Mouse (Mus musculus): Measurements from ENCODE around the gene Tent5b. TPM values are rescaled to one million over a fixed set of nuclear protein-coding genes. Genes with fewer than 3 reads are reported as not detected.

Tent5b gene
- polyA plus RNA-seq, 1 experiment: 35.7 TPM

DNA sequence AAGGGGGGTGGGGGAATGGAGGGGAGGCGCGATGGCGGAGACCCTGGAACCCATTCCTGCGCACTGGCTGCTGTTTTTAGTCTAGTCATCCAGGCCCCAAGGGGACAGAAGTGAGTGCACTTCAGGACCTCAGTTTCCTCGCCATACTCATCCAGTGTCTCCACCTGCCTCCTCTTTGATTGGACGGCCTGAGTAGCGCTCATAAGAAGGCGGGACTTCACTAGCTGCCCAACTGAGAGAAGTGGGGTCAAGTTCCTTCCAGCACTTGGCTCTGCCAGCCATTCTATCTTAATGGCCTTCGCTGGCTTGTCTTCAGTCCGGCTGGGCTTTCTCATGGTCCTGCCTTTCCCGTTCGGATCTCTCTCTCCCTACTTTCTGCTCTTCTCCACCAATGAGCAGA is 10.8 kb upstream of the Tent5b start:
- Histone ChIP-seq H3K4me3 (ENCODE audit: control insufficient read depth, low read depth, low read length) (no peak overlapping the region), H3K36me3 (ENCODE audit: control insufficient read depth, insufficient read depth, low read length) (no peaks in the 10 kb centered on the region), H3K4me1 (ENCODE audit: control insufficient read depth, insufficient read depth, low read length) (peaks cover 5% of the 10 kb centered on the region), H3K27ac (ENCODE audit: control insufficient read depth, insufficient read depth, low read depth, low read length) (no peak overlapping the region), H3K27me3 (ENCODE audit: control insufficient read depth, insufficient read depth, low read length) (no peaks in the 10 kb centered on the region)
- TF ChIP-seq POLR2A (IDR thresholded peaks at IDR 0.05; ENCODE audit: control insufficient read depth, low read depth, low read length) (no peak), CTCF (IDR thresholded peaks at IDR 0.05; ENCODE audit: control insufficient read depth, insufficient read depth, insufficient replicate concordance, low read depth, low read length) (no peak)

GRCm38 (mm10) chr4:133471135-133471821 is 8.7 kb upstream of the Tent5b start:
- no peak for TF ChIP-seq POLR2A (IDR thresholded peaks at IDR 0.05; ENCODE audit: control insufficient read depth, low read depth, low read length)
- TF ChIP-seq CTCF (IDR thresholded peaks at IDR 0.05; ENCODE audit: control insufficient read depth, insufficient read depth, insufficient replicate concordance, low read depth, low read length): peak; percentile 34; the same call in 1 of the 2 replicates
- no peak overlapping the region for H3K27ac ChIP-seq (ENCODE audit: control insufficient read depth, insufficient read depth, low read depth, low read length)

DNA sequence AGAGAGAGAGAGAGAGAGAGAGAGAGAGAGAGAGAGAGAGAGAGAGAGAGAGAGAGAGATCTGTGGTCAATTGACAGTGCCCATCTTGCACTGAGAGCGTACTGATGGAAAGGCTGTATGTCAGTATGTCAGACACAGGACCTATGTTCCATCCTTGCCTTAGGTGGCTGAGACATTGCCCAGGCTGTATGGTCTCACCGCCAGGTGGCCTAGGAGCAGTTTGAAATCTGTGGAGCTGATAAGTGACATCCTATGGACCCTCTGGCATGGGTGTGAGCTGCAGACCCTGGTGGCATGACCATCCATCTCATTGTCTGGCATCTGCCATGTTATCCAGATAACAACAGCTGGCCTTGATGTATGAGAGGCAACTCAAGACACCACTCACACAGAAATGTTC is 6.1 kb upstream of the Tent5b start:
- H3K27me3 ChIP-seq (ENCODE audit: control insufficient read depth, insufficient read depth, low read length): no peaks in the 10 kb centered on the region
- no peak overlapping the region for H3K27ac ChIP-seq (ENCODE audit: control insufficient read depth, insufficient read depth, low read depth, low read length)
- no peaks in the 10 kb centered on the region for H3K36me3 ChIP-seq (ENCODE audit: control insufficient read depth, insufficient read depth, low read length)

More at GRCm38 (mm10) chr4:133471135-133471821, 8.7 kb upstream of the Tent5b start:
- no peak overlapping the region for H3K4me3 ChIP-seq (ENCODE audit: control insufficient read depth, low read depth, low read length)
- no peaks in the 10 kb centered on the region for H3K36me3 ChIP-seq (ENCODE audit: control insufficient read depth, insufficient read depth, low read length)
- H3K4me1 ChIP-seq (ENCODE audit: control insufficient read depth, insufficient read depth, low read length): peaks cover 5% of the 10 kb centered on the region
- no peaks in the 10 kb centered on the region for H3K27me3 ChIP-seq (ENCODE audit: control insufficient read depth, insufficient read depth, low read length)

GRCm38 (mm10) chr4:133480185-133480537 is 229 bp downstream of the Tent5b start:
- Histone ChIP-seq H3K4me1 (ENCODE audit: control insufficient read depth, insufficient read depth, low read length) (peaks cover 31% of the 10 kb centered on the region), H3K4me3 (ENCODE audit: control insufficient read depth, low read depth, low read length) (peak overlapping the region; percentile 88), H3K36me3 (ENCODE audit: control insufficient read depth, insufficient read depth, low read length) (no peaks in the 10 kb centered on the region), H3K27me3 (ENCODE audit: control insufficient read depth, insufficient read depth, low read length) (no peaks in the 10 kb centered on the region), H3K27ac (ENCODE audit: control insufficient read depth, insufficient read depth, low read depth, low read length) (no peak overlapping the region)
- TF ChIP-seq CTCF (IDR thresholded peaks at IDR 0.05; ENCODE audit: control insufficient read depth, insufficient read depth, insufficient replicate concordance, low read depth, low read length): no peak
- TF ChIP-seq POLR2A (IDR thresholded peaks at IDR 0.05; ENCODE audit: control insufficient read depth, low read depth, low read length): no peak

More for the DNA sequence above, 6.1 kb upstream of the Tent5b start:
- no peaks in the 10 kb centered on the region; the same call in none of the 2 replicates for H3K4me1 ChIP-seq (ENCODE audit: control insufficient read depth, insufficient read depth, low read length)
- no peak overlapping the region for H3K4me3 ChIP-seq (ENCODE audit: control insufficient read depth, low read depth, low read length)
- no peak for TF ChIP-seq POLR2A (IDR thresholded peaks at IDR 0.05; ENCODE audit: control insufficient read depth, low read depth, low read length)
- TF ChIP-seq CTCF (IDR thresholded peaks at IDR 0.05; ENCODE audit: control insufficient read depth, insufficient read depth, insufficient replicate concordance, low read depth, low read length): no peak

GRCm38 (mm10) chr4:133480754-133481153 is 822 bp downstream of the Tent5b start:
- Histone ChIP-seq H3K27ac (ENCODE audit: control insufficient read depth, insufficient read depth, low read depth, low read length) (no peak overlapping the region), H3K27me3 (ENCODE audit: control insufficient read depth, insufficient read depth, low read length) (no peaks in the 10 kb centered on the region), H3K4me1 (ENCODE audit: control insufficient read depth, insufficient read depth, low read length) (peaks cover 31% of the 10 kb centered on the region), H3K4me3 (ENCODE audit: control insufficient read depth, low read depth, low read length) (peak overlapping the region; percentile 88), H3K36me3 (ENCODE audit: control insufficient read depth, insufficient read depth, low read length) (no peaks in the 10 kb centered on the region)
- no peak for TF ChIP-seq POLR2A (IDR thresholded peaks at IDR 0.05; ENCODE audit: control insufficient read depth, low read depth, low read length)
- no peak for TF ChIP-seq CTCF (IDR thresholded peaks at IDR 0.05; ENCODE audit: control insufficient read depth, insufficient read depth, insufficient replicate concordance, low read depth, low read length)

DNA sequence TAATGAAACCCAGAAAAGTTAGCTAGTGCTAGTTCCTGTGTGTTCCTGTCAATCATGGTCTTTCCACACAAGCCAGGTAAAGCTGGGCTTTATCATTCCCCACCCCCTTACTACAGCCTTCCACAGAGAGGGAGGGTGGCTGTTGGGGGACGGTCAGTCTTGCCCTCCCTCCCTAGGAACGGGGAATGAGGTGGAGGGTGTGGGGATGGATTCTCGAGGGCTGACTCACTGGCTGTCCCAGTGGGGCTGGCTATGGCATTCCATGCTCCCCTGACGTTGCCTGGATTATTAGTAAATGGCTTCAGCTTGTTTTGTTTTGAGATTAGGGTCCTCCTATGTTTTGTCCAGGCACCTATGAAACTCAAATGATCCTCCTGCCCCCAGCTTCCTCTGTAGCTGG is 1.6 kb downstream of the Tent5b start:
- H3K27me3 ChIP-seq (ENCODE audit: control insufficient read depth, insufficient read depth, low read length): no peaks in the 10 kb centered on the region
- no peak overlapping the region for H3K4me3 ChIP-seq (ENCODE audit: control insufficient read depth, low read depth, low read length)
- no peak for TF ChIP-seq POLR2A (IDR thresholded peaks at IDR 0.05; ENCODE audit: control insufficient read depth, low read depth, low read length)
- no peak for TF ChIP-seq CTCF (IDR thresholded peaks at IDR 0.05; ENCODE audit: control insufficient read depth, insufficient read depth, insufficient replicate concordance, low read depth, low read length)

GRCm38 (mm10) chr4:133482479-133482878 is 2.5 kb downstream of the Tent5b start:
- TF ChIP-seq POLR2A (IDR thresholded peaks at IDR 0.05; ENCODE audit: control insufficient read depth, low read depth, low read length): no peak
- no peak for TF ChIP-seq CTCF (IDR thresholded peaks at IDR 0.05; ENCODE audit: control insufficient read depth, insufficient read depth, insufficient replicate concordance, low read depth, low read length)
- H3K36me3 ChIP-seq (ENCODE audit: control insufficient read depth, insufficient read depth, low read length): no peaks in the 10 kb centered on the region
- H3K27ac ChIP-seq (ENCODE audit: control insufficient read depth, insufficient read depth, low read depth, low read length): no peak overlapping the region
- H3K4me3 ChIP-seq (ENCODE audit: control insufficient read depth, low read depth, low read length): no peak overlapping the region
- H3K4me1 ChIP-seq (ENCODE audit: control insufficient read depth, insufficient read depth, low read length): peaks cover 37% of the 10 kb centered on the region
- no peaks in the 10 kb centered on the region for H3K27me3 ChIP-seq (ENCODE audit: control insufficient read depth, insufficient read depth, low read length)

More for the DNA sequence above, 1.6 kb downstream of the Tent5b start:
- H3K4me1 ChIP-seq (ENCODE audit: control insufficient read depth, insufficient read depth, low read length): peaks cover 34% of the 10 kb centered on the region
- H3K27ac ChIP-seq (ENCODE audit: control insufficient read depth, insufficient read depth, low read depth, low read length): no peak overlapping the region
- no peaks in the 10 kb centered on the region for H3K36me3 ChIP-seq (ENCODE audit: control insufficient read depth, insufficient read depth, low read length)

Measured in testis, adult 2 months (tissue).